Mouse (Mus musculus) urinary bladder, postnatal 36 days (tissue): Measurements from ENCODE around the gene Brwd1.
A peak's percentile ranks its signal among the peaks of the same experiment; 100 is the strongest.
"Not testable (repeated sequence)": the region's sequence is repeated elsewhere in the genome, so short reads cannot be mapped to it uniquely, and the experiment has no call there.

Source experiments
- DNase-seq, 2 experiments: peaks; one replicate each; pipeline ENCODE4 v3.0.0; 2022; ENCODE audit warnings: low spot score in 2 of 2, mixed read lengths in 1 of 2

Brwd1 gene

GRCm38 (mm10) chr16:95984911-95985310, 97.4 kb downstream of the Brwd1 start:
- DNase-seq: no peak

- DNase-seq: no peak
Measured at GRCm38 (mm10) chr16:95983601-95984000, 98.7 kb downstream of the Brwd1 start.

GRCm38 (mm10) chr16:95970841-95971240, 111.5 kb downstream of the Brwd1 start:
- DNase-seq: no peak

GRCm38 (mm10) chr16:95967455-95967854, 114.9 kb downstream of the Brwd1 start:
- no peak for DNase-seq

GRCm38 (mm10) chr16:95964427-95965023, 117.8 kb downstream of the Brwd1 start:
- DNase-seq: peak in 1 of 2 experiments; percentile 25

GRCm38 (mm10) chr16:95961484-95961883, 120.8 kb downstream of the Brwd1 start:
- not testable (repeated sequence) for DNase-seq

GRCm38 (mm10) chr16:95960689-95961088, 121.6 kb downstream of the Brwd1 start:
- DNase-seq: not testable (repeated sequence)

GRCm38 (mm10) chr16:95958080-95958479, 124.2 kb downstream of the Brwd1 start:
- peak in 1 of 2 experiments; percentile 11 for DNase-seq

- no peak for DNase-seq
Measured at GRCm38 (mm10) chr16:95956618-95957017, 125.7 kb downstream of the Brwd1 start.

GRCm38 (mm10) chr16:95955716-95956346, 126.5 kb downstream of the Brwd1 start:
- no peak for DNase-seq

GRCm38 (mm10) chr16:95954341-95954740, 128.0 kb downstream of the Brwd1 start:
- no peak for DNase-seq

GRCm38 (mm10) chr16:95953159-95953650, 129.1 kb downstream of the Brwd1 start:
- no peak for DNase-seq

- no peak for DNase-seq
Measured at GRCm38 (mm10) chr16:95951471-95951870, 130.9 kb downstream of the Brwd1 start.

GRCm38 (mm10) chr16:95945389-95946311, 136.7 kb downstream of the Brwd1 start:
- peak; percentile 64 to 84 for DNase-seq

GRCm38 (mm10) chr16:95943186-95943585, 139.1 kb downstream of the Brwd1 start:
- no peak for DNase-seq
